Mouse (Mus musculus) embryonic fibroblast, embryonic 13.5 days (primary cell): ENCODE results near the gene Pik3cg.

ENCODE experiments used
- CTCF ChIP-seq: IDR thresholded peaks from 2 replicates; pipeline ENCODE4 v1.5.1; 2011; ENCODE audit warnings: mild to moderate bottlenecking, control low read depth, low read length, moderate library complexity, borderline replicate concordance; ENCODE audit not compliant: insufficient read depth
- POLR2A ChIP-seq: IDR thresholded peaks from 2 replicates; pipeline ENCODE4 v1.6.1; 2011; ENCODE audit warnings: low read depth, mild to moderate bottlenecking, control low read depth, low read length, moderate library complexity

GRCm38 (mm10) chr12:32207141-32207540 lies 1.3 kb downstream of the Pik3cg start:
- TF ChIP-seq CTCF, result no peak
- no peak for TF ChIP-seq POLR2A
